Mouse (Mus musculus) erythroblast, embryonic 14.5 days (primary cell): ENCODE measurements around the gene Grm8.

ENCODE experiments used
- GATA1 ChIP-seq: IDR thresholded peaks from 2 replicates; pipeline ENCODE4 v1.6.1; 2012; ENCODE audit warnings: low read length, inconsistent platforms, mixed read lengths
- TAL1 ChIP-seq: IDR thresholded peaks from 3 replicates; pipeline ENCODE4 v1.6.1; 2012; ENCODE audit warnings: low read length, inconsistent platforms, mixed read lengths

DNA sequence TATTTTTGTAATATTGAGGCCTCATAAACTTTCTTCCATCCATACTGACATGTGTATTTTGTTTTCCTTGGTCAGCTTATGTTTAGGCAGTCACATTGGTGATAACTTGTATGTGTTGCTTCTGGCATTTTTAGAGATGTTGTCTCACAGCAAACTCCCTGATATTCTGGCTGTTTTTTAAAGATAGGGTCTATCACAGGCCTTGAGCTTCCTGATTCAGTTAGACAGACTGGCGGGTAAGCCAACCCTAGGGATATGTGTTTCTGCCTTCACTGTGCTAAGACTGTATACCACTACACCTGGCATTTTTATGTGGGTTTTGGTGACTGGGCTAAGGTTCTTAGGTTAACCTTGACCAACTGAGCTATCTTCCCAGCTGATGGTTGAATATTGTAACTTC is 239.8 kb downstream of the Grm8 start:
- TF ChIP-seq GATA1 (no peak), TAL1 (no peak)
